Mouse (Mus musculus) embryonic facial prominence, embryonic 10.5 days (tissue): ENCODE results near the gene Nmrk2. TPM values are rescaled to one million over a fixed set of nuclear protein-coding genes. Genes with fewer than 3 reads are reported as not detected.

Experiments
- DNase-seq: peaks from one replicate; pipeline ENCODE4 v3.0.0-alpha.2; 2017; ENCODE audit warnings: low spot score
- H3K27ac ChIP-seq: fragments of 300-500 bp; sonication (generic); replicated peaks from 2 replicates; pipeline ENCODE4 v1.5.1; 2016; ENCODE audit warnings: mild to moderate bottlenecking
- H3K27me3 ChIP-seq: fragments of 300-500 bp; sonication (generic); replicated peaks from 2 replicates; pipeline ENCODE4 v1.6.1; 2016; ENCODE audit warnings: low read depth, mild to moderate bottlenecking; ENCODE audit not compliant: poor library complexity, severe bottlenecking
- H3K36me3 ChIP-seq: fragments of 300-500 bp; sonication (generic); replicated peaks from 2 replicates; pipeline ENCODE4 v1.6.1; 2016; ENCODE audit warnings: mild to moderate bottlenecking, moderate library complexity
- H3K4me1 ChIP-seq: fragments of 300-500 bp; sonication (generic); 2 replicates; pipeline ENCODE4 v1.6.1; 2016
- H3K4me3 ChIP-seq: fragments of 300-500 bp; sonication (generic); 2 replicates; pipeline ENCODE4 v1.5.1; 2016; ENCODE audit warnings: mild to moderate bottlenecking, moderate library complexity
- H3K9me3 ChIP-seq: fragments of 300-500 bp; sonication (generic); 2 replicates; pipeline ENCODE4 v1.6.1; 2016; ENCODE audit warnings: mild to moderate bottlenecking
- WGBS: fragments of 180-500 bp; shearing (Covaris S2); methylation state at CpG from one replicate; pipeline ENCODE4 v1.1.7; 2016; 5-methylcytosine and 5-hydroxymethylcytosine counted together
- polyA plus RNA-seq: library from polyadenylated mRNA; unstranded; fragments of >200 nt; fragmentation: Nextera tagmentation; extraction: Ambion mirVana; gene quantifications from 2 replicates; pipeline ENCODE4 v1.2.1, GENCODE M21; 2016

Nmrk2 gene
- polyA plus RNA-seq = not detected in 2 replicates

DNA sequence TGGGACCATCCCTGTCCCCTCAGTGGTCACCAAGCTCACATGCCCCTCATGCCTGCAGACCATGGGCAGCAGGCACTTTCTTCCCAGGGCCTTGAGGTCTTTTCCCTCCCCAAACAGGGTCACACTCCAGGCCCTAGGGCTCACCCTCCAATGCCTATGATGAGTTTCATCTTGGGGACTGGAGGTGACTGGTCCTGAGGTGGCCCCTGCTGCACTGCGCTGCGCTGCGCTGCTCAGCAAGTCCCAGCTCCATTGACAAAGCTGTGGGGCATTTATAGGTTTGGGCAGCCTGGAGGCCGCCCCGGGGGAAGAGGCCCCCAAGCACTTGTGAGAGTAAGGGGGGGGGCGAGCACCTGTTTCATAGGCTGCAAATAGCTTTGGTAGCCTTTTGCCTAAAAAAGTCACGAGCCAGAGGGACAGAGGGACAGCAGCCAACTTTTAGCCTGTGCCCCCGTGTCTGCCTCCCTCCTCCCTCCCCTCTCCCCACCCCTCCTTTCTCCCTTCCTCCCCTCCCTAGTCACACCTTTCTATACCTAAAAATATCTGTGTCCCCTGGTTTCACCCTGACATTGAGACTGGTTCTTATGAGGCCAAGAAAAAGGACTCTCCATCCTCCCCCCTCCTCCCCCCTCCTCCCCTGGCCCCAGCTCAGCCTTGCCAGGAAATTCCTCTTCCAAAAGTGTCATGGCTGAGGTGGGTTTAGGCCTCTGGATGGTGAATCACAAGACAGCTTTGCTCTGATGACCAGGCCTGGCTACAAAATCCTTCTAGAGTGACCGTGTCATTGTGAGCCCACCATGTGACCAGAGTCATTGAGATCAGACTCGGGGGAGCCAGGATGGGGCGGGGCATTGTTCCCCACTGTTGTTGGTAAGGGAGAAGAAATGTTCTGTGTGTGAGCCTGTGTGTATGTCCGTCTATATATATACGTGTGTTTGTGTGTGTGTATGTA is at the start of gene Nmrk2:
TSS of gene Nmrk2 (minus strand) at position 245 of the 952 bp plus-strand sequence.
- WGBS = 63% methylated on average over 13 of the region's 13 CpGs

GRCm38 (mm10) chr10:81249442-81249841 is 47.6 kb upstream of the Nmrk2 start:
- H3K4me1 ChIP-seq = peaks cover 58% of the 10 kb centered on the region
- H3K27ac ChIP-seq = no peak overlapping the region
- H3K9me3 ChIP-seq = no peaks in the 10 kb centered on the region
- no peaks in the 10 kb centered on the region for H3K36me3 ChIP-seq
- WGBS = 85% methylated on average over 8 of the region's 8 CpGs
- H3K27me3 ChIP-seq = peaks cover 64% of the 10 kb centered on the region
- H3K4me3 ChIP-seq = no peak overlapping the region
- no peak for DNase-seq

More for the DNA sequence above, at the start of gene Nmrk2:
- H3K36me3 ChIP-seq = no peaks in the 10 kb centered on the region
- H3K9me3 ChIP-seq = no peaks in the 10 kb centered on the region
- H3K27ac ChIP-seq = no peak within 1 kb of the TSS
- H3K4me3 ChIP-seq = no peak within 1 kb of the TSS
- no peak for DNase-seq
- H3K27me3 ChIP-seq = peaks cover 38% of the 10 kb centered on the region
- peaks cover 4% of the 10 kb centered on the region; the same call in 1 of the 2 replicates for H3K4me1 ChIP-seq

GRCm38 (mm10) chr10:81247804-81248203 is 46.0 kb upstream of the Nmrk2 start:
- Histone ChIP-seq H3K4me1 (peaks cover 56% of the 10 kb centered on the region), H3K36me3 (no peaks in the 10 kb centered on the region), H3K27ac (no peak overlapping the region), H3K4me3 (no peak overlapping the region), H3K27me3 (peaks cover 63% of the 10 kb centered on the region), H3K9me3 (no peaks in the 10 kb centered on the region)
- 80% methylated on average over 2 of the region's 2 CpGs for WGBS
- DNase-seq = no peak

- Histone ChIP-seq H3K4me3 (no peak overlapping the region), H3K27ac (no peak overlapping the region; the same call in 1 of the 2 replicates), H3K36me3 (no peaks in the 10 kb centered on the region), H3K4me1 (peaks cover 46% of the 10 kb centered on the region), H3K9me3 (no peaks in the 10 kb centered on the region), H3K27me3 (peaks cover 63% of the 10 kb centered on the region)
- DNase-seq = no peak
- 85% methylated on average over 6 of the region's 6 CpGs for WGBS
Measured at GRCm38 (mm10) chr10:81245166-81245565, 43.3 kb upstream of the Nmrk2 start.

- H3K27ac ChIP-seq = no peak overlapping the region; the same call in 1 of the 2 replicates
- H3K9me3 ChIP-seq = no peaks in the 10 kb centered on the region
- peak; percentile 88 for DNase-seq
- no peaks in the 10 kb centered on the region for H3K36me3 ChIP-seq
- H3K27me3 ChIP-seq = peaks cover 69% of the 10 kb centered on the region
- WGBS = 9% methylated on average over 17 of the region's 17 CpGs
- no peak overlapping the region for H3K4me3 ChIP-seq
- peaks cover 46% of the 10 kb centered on the region for H3K4me1 ChIP-seq
Measured at GRCm38 (mm10) chr10:81244595-81244994, 42.7 kb upstream of the Nmrk2 start.

DNA sequence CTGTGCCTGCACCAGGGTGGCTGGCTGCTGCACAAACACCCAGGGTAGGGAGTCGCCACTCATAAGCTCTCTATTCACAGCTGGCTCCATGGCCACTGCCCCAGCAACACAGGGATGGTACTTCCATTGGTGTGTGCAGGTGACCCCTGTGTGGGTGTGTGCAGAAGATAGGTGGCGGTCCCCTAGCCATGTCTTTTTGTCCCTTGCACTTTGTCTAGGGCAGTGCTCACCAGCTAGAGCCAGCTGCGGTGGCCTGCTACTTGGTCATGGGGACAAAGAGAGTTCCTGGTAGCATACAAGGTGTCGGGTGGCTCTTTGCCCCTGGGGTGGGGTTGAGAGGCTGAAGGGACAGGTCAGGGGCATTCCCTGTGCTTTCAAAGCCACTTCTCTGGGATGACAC is 42.3 kb upstream of the Nmrk2 start:
- WGBS = 72% methylated on average over 4 of the region's 4 CpGs
- H3K27me3 ChIP-seq = peaks cover 72% of the 10 kb centered on the region
- no peak overlapping the region for H3K4me3 ChIP-seq
- peaks cover 46% of the 10 kb centered on the region for H3K4me1 ChIP-seq
- H3K36me3 ChIP-seq = no peaks in the 10 kb centered on the region
- no peak for DNase-seq
- no peak overlapping the region for H3K27ac ChIP-seq
- no peaks in the 10 kb centered on the region for H3K9me3 ChIP-seq

GRCm38 (mm10) chr10:81242021-81242420 is 40.2 kb upstream of the Nmrk2 start:
- H3K9me3 ChIP-seq = no peaks in the 10 kb centered on the region

GRCm38 (mm10) chr10:81240876-81241275 is 39.0 kb upstream of the Nmrk2 start:
- Histone ChIP-seq H3K27me3 (peaks cover 84% of the 10 kb centered on the region), H3K36me3 (no peaks in the 10 kb centered on the region), H3K4me1 (peaks cover 47% of the 10 kb centered on the region), H3K4me3 (no peak overlapping the region), H3K9me3 (no peaks in the 10 kb centered on the region), H3K27ac (no peak overlapping the region)
- WGBS = 22% methylated on average over 13 of the region's 13 CpGs
- DNase-seq = peak; percentile 79

More at GRCm38 (mm10) chr10:81242021-81242420, 40.2 kb upstream of the Nmrk2 start:
- no peak for DNase-seq
- H3K27ac ChIP-seq = no peak overlapping the region
- H3K36me3 ChIP-seq = no peaks in the 10 kb centered on the region
- H3K27me3 ChIP-seq = peaks cover 79% of the 10 kb centered on the region
- H3K4me1 ChIP-seq = peaks cover 55% of the 10 kb centered on the region
- 89% methylated on average over 16 of the region's 16 CpGs for WGBS
- H3K4me3 ChIP-seq = no peak overlapping the region

DNA sequence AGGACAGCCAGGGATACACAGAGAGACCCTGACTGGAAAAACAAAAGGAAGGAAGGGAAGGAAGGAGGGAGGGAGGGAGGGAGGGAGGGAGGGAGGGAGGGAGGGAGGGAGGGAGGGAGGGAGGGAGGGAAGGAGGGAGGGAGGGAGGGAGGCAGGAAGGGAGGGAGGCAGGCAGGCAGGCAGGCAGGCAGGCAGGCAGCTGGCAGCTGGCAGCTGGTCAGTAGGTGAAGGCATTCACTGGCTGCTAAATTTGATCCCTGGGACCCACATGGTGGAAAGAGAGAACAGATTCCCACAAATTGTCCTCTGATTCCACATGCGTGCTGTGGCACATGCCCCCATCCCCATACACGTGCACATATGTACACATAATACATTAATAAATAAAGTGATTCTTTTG is 36.8 kb upstream of the Nmrk2 start:
- Histone ChIP-seq H3K27ac (no peak overlapping the region), H3K4me3 (no peak overlapping the region), H3K36me3 (no peaks in the 10 kb centered on the region), H3K27me3 (peaks cover 80% of the 10 kb centered on the region), H3K4me1 (peaks cover 31% of the 10 kb centered on the region), H3K9me3 (no peaks in the 10 kb centered on the region)
- no peak for DNase-seq
- 89% methylated on average over 2 of the region's 2 CpGs for WGBS

DNA sequence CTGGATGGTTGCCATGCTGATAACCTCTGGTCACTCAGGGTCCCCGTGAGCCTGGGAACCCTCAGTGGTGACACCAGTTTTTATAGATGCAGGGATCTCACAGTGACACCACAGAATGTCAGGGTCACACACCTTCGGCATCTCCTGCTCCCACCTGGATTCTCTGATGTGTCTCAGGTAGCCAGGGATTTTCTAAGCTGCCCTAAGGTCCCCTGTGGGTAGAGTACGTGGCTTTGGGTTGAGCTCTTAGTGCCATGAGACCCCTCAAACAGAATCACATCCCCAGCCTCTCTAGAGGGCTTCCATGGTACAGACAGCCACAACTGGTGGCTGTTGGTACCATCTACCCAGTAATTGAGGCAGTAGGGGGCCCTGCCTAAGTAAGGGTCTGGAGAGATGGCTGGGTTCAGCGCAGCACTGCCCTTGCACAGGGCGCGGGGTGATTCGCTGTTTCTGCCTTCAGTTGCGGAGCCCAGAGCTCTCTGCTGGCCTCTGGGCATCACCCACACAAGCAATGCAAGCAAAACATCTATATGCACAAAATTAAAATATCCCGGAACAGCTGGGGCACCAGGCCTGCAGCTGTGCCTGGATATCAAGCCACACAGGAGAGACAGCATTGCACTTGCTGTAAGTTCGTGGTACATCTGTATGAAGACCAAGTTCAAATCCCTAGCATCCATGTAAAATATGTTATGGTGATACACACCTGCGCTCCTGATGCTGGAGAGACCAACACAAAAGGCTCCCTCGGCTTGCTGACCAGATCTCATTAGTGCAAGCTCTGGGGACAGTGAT is 34.8 kb upstream of the Nmrk2 start:
- 87% methylated on average over 12 of the region's 12 CpGs for WGBS
- no peaks in the 10 kb centered on the region for H3K9me3 ChIP-seq
- H3K4me3 ChIP-seq = no peak overlapping the region
- no peak for DNase-seq
- H3K27ac ChIP-seq = no peak overlapping the region
- H3K36me3 ChIP-seq = no peaks in the 10 kb centered on the region
- H3K4me1 ChIP-seq = peaks cover 42% of the 10 kb centered on the region
- peaks cover 74% of the 10 kb centered on the region for H3K27me3 ChIP-seq

GRCm38 (mm10) chr10:81234206-81234605 is 32.4 kb upstream of the Nmrk2 start:
- H3K4me1 ChIP-seq = peaks cover 43% of the 10 kb centered on the region
- no peaks in the 10 kb centered on the region for H3K9me3 ChIP-seq
- peaks cover 74% of the 10 kb centered on the region for H3K27me3 ChIP-seq
- WGBS = 83% methylated on average over 6 of the region's 6 CpGs
- H3K4me3 ChIP-seq = no peak overlapping the region
- no peak overlapping the region for H3K27ac ChIP-seq
- no peak for DNase-seq
- no peaks in the 10 kb centered on the region for H3K36me3 ChIP-seq

GRCm38 (mm10) chr10:81233226-81233585 is 31.4 kb upstream of the Nmrk2 start:
- H3K9me3 ChIP-seq = no peaks in the 10 kb centered on the region
- H3K27me3 ChIP-seq = peaks cover 74% of the 10 kb centered on the region
- peak overlapping the region; percentile 89 for H3K27ac ChIP-seq
- H3K4me3 ChIP-seq = peak overlapping the region; percentile 79
- peaks cover 41% of the 10 kb centered on the region for H3K4me1 ChIP-seq
- DNase-seq = no peak
- 1% methylated on average over 28 of the region's 28 CpGs for WGBS
- no peaks in the 10 kb centered on the region for H3K36me3 ChIP-seq
